Mouse (Mus musculus) heart, embryonic 15.5 days (tissue): ENCODE data around the gene Afap1. TPM values are rescaled to one million over a fixed set of nuclear protein-coding genes. Genes with fewer than 3 reads are reported as not detected.
A peak's percentile ranks its signal among the peaks of the same experiment; 100 is the strongest.

ENCODE experiments used
- ATAC-seq: fragments of 200-750 bp; cut with Nextera tagmentation; replicated peaks from 2 replicates; pipeline ENCODE4 v1.8.0; 2017; ENCODE audit warnings: low read depth, moderate TSS enrichment; ENCODE audit not compliant: insufficient number of reproducible peaks, insufficient read depth, low FRiP score
- H3K27ac ChIP-seq: fragments of 300-500 bp; sonication (generic); 2 replicates; pipeline ENCODE4 v1.5.1; 2015; ENCODE audit warnings: mild to moderate bottlenecking, inconsistent platforms
- H3K27me3 ChIP-seq: fragments of 300-500 bp; sonication (generic); 2 replicates; pipeline ENCODE4 v1.6.1; 2015; ENCODE audit warnings: inconsistent platforms
- H3K36me3 ChIP-seq: fragments of 300-500 bp; sonication (generic); 2 replicates; pipeline ENCODE4 v1.6.1; 2015; ENCODE audit warnings: mild to moderate bottlenecking, inconsistent platforms
- H3K4me1 ChIP-seq: fragments of 300-500 bp; sonication (generic); replicated peaks from 2 replicates; pipeline ENCODE4 v1.6.1; 2015; ENCODE audit warnings: inconsistent platforms
- H3K4me2 ChIP-seq: fragments of 300-500 bp; sonication (generic); 2 replicates; pipeline ENCODE4 v1.6.1; 2015; ENCODE audit warnings: inconsistent platforms, mild to moderate bottlenecking, moderate library complexity
- H3K4me3 ChIP-seq: fragments of 300-500 bp; sonication (generic); 2 replicates; pipeline ENCODE4 v1.5.1; 2015; ENCODE audit warnings: mild to moderate bottlenecking, inconsistent platforms
- H3K9ac ChIP-seq: fragments of 300-500 bp; sonication (generic); 2 replicates; pipeline ENCODE4 v1.6.1; 2015; ENCODE audit warnings: mild to moderate bottlenecking, inconsistent platforms
- H3K9me3 ChIP-seq: fragments of 300-500 bp; sonication (generic); replicated peaks from 2 replicates; pipeline ENCODE4 v1.6.1; 2016; ENCODE audit warnings: inconsistent platforms
- WGBS: fragments of 180-500 bp; shearing (Covaris S2); methylation state at CpG from one replicate; pipeline ENCODE4 v1.1.7; 2015; ENCODE audit warnings: mixed read lengths; 5-methylcytosine and 5-hydroxymethylcytosine counted together
- polyA plus RNA-seq: library from polyadenylated mRNA; unstranded; fragments of >200 nt; fragmentation: Nextera tagmentation; extraction: Ambion mirVana; gene quantifications from 2 replicates; pipeline ENCODE4 v1.2.1, GENCODE M21; 2015

Gene Afap1
- polyA plus RNA-seq, 1 experiment from 2014 or later: 22.6 TPM

DNA sequence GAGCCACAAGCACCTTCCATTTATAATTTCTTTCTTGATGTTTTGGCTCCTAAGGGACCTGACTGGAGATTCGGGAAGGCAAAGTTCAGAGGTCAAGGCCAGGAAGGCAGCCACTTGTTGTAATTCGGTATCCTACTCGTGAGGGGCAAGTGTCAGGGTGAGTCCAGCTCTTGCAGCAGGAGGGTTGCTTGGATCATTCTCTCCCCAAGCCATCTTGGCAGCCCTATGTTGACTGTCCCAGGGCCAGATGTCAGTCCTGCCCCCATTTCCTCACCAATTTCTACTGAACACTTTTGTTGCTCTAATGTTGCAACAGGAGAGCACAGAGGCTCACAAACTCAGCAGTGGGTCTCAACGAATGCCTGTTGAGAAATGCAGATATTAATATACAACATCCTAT, 5.0 kb downstream of the Afap1 start:
- 62% methylated on average over 4 of the region's 4 CpGs for WGBS
- Histone ChIP-seq H3K36me3 (no peaks in the 10 kb centered on the region), H3K4me3 (no peak overlapping the region)

DNA sequence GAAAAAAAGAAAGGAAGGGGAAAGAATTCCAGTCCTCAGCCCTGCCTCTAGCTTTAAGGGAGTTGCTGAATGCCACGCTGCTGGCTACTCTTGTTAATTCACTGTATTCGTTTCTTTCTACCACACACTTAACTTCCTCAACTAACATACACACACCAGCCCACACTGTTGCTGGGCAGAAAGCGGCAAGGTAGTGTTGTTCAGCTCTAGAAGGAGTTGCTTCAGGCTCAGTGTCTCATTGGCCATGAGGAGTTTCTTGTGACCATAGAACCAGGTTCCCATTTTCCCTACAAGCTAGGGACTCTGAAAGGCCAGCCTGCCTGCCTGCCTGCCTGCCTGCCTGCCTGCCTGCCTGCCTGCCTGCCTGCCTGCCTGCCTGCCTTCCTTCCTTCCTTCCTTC, 5.9 kb downstream of the Afap1 start:
- no peak overlapping the region for H3K4me3 ChIP-seq
- H3K4me2 ChIP-seq: no peak overlapping the region
- ATAC-seq: no peak
- H3K9me3 ChIP-seq: no peaks in the 10 kb centered on the region
- H3K27ac ChIP-seq: 0 out of 2 replicates have a peak overlapping the region, but pooled peaks have one; percentile 3
- H3K4me1 ChIP-seq: peaks cover 75% of the 10 kb centered on the region
- no peaks in the 10 kb centered on the region for H3K27me3 ChIP-seq
- no peaks in the 10 kb centered on the region for H3K36me3 ChIP-seq
- no peak overlapping the region for H3K9ac ChIP-seq
- 81% methylated on average over 3 of the region's 3 CpGs for WGBS

More for the DNA sequence above, 5.0 kb downstream of the Afap1 start:
- no peak overlapping the region for H3K9ac ChIP-seq
- H3K4me2 ChIP-seq: no peak overlapping the region
- H3K9me3 ChIP-seq: no peaks in the 10 kb centered on the region
- H3K27ac ChIP-seq: no peak overlapping the region
- no peaks in the 10 kb centered on the region for H3K27me3 ChIP-seq
- no peak for ATAC-seq
- peaks cover 66% of the 10 kb centered on the region for H3K4me1 ChIP-seq

- Histone ChIP-seq H3K9ac (peak overlapping the region; percentile 7; the same call in 1 of the 2 replicates), H3K4me2 (peak overlapping the region; percentile 44; the same call in 1 of the 2 replicates), H3K27ac (peak overlapping the region; percentile 78), H3K4me1 (peaks cover 79% of the 10 kb centered on the region), H3K4me3 (no peak overlapping the region), H3K9me3 (no peaks in the 10 kb centered on the region), H3K27me3 (no peaks in the 10 kb centered on the region), H3K36me3 (no peaks in the 10 kb centered on the region)
- WGBS: 18% methylated on average over 10 of the region's 10 CpGs
- peak; percentile 5; the same call in 1 of the 2 replicates for ATAC-seq
Measured at GRCm38 (mm10) chr5:35900401-35901225, 7.5 kb downstream of the Afap1 start.

- Histone ChIP-seq H3K9ac (no peak overlapping the region), H3K27me3 (no peaks in the 10 kb centered on the region), H3K4me1 (peaks cover 78% of the 10 kb centered on the region), H3K4me3 (no peak overlapping the region), H3K27ac (peak overlapping the region; percentile 78), H3K36me3 (no peaks in the 10 kb centered on the region), H3K4me2 (peak overlapping the region; percentile 44), H3K9me3 (no peaks in the 10 kb centered on the region)
- peak; percentile 75 for ATAC-seq
- WGBS: 29% methylated on average over 12 of the region's 12 CpGs
Measured at GRCm38 (mm10) chr5:35901226-35901809, 8.2 kb downstream of the Afap1 start.

DNA sequence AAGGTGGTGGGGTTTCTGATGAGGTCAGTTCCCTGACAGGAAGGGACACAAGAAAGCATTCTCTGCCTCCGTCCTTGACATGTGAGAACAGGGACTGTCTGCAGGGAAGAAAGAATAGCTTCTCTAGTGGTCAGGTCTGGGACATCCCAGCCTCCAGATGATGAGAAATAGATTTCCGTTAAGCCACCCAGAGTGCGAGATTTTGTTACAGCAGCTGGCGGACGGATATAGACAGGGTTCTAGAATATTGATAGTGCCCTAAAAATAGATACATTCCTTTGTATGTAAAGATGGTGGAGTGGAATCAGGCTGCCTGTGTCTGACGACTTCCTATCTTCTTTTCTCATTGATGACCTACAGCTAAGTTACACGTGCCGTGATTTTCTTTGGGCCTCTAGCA, 10.3 kb downstream of the Afap1 start:
- H3K4me3 ChIP-seq: no peak overlapping the region
- peaks cover 81% of the 10 kb centered on the region for H3K4me1 ChIP-seq
- H3K9me3 ChIP-seq: no peaks in the 10 kb centered on the region
- ATAC-seq: no peak
- no peaks in the 10 kb centered on the region for H3K27me3 ChIP-seq
- H3K36me3 ChIP-seq: no peaks in the 10 kb centered on the region
- peak overlapping the region; percentile 27 for H3K4me2 ChIP-seq
- no peak overlapping the region for H3K9ac ChIP-seq
- WGBS: 28% methylated on average over 8 of the region's 8 CpGs
- peak overlapping the region; percentile 65 for H3K27ac ChIP-seq

GRCm38 (mm10) chr5:35905283-35905682, 12.2 kb downstream of the Afap1 start:
- Histone ChIP-seq H3K36me3 (no peaks in the 10 kb centered on the region), H3K4me1 (peaks cover 89% of the 10 kb centered on the region), H3K9ac (no peak overlapping the region; the same call in 1 of the 2 replicates), H3K4me3 (no peak overlapping the region), H3K4me2 (peak overlapping the region; percentile 37), H3K9me3 (no peaks in the 10 kb centered on the region), H3K27ac (peak overlapping the region; percentile 74), H3K27me3 (no peaks in the 10 kb centered on the region)
- no peak; the same call in 1 of the 2 replicates for ATAC-seq
- 38% methylated on average over 8 of the region's 8 CpGs for WGBS

- H3K9ac ChIP-seq: no peak overlapping the region
- ATAC-seq: no peak
Measured at GRCm38 (mm10) chr5:35907090-35907489, 14.0 kb downstream of the Afap1 start.

GRCm38 (mm10) chr5:35907633-35908426, 14.7 kb downstream of the Afap1 start:
- H3K27me3 ChIP-seq: no peaks in the 10 kb centered on the region
- H3K27ac ChIP-seq: peak overlapping the region; percentile 87
- ATAC-seq: peak; percentile 69
- no peak overlapping the region for H3K4me3 ChIP-seq
- H3K9me3 ChIP-seq: no peaks in the 10 kb centered on the region
- H3K4me1 ChIP-seq: peaks cover 73% of the 10 kb centered on the region
- peak overlapping the region; percentile 41 for H3K4me2 ChIP-seq
- 21% methylated on average over 15 of the region's 15 CpGs for WGBS
- no peaks in the 10 kb centered on the region for H3K36me3 ChIP-seq
- H3K9ac ChIP-seq: peak overlapping the region; percentile 29

More at GRCm38 (mm10) chr5:35907090-35907489, 14.0 kb downstream of the Afap1 start:
- peaks cover 76% of the 10 kb centered on the region for H3K4me1 ChIP-seq
- 64% methylated on average over 4 of the region's 4 CpGs for WGBS
- no peaks in the 10 kb centered on the region for H3K36me3 ChIP-seq
- H3K27ac ChIP-seq: peak overlapping the region; percentile 87
- no peaks in the 10 kb centered on the region for H3K9me3 ChIP-seq
- H3K4me3 ChIP-seq: no peak overlapping the region
- no peak overlapping the region for H3K4me2 ChIP-seq
- H3K27me3 ChIP-seq: no peaks in the 10 kb centered on the region

DNA sequence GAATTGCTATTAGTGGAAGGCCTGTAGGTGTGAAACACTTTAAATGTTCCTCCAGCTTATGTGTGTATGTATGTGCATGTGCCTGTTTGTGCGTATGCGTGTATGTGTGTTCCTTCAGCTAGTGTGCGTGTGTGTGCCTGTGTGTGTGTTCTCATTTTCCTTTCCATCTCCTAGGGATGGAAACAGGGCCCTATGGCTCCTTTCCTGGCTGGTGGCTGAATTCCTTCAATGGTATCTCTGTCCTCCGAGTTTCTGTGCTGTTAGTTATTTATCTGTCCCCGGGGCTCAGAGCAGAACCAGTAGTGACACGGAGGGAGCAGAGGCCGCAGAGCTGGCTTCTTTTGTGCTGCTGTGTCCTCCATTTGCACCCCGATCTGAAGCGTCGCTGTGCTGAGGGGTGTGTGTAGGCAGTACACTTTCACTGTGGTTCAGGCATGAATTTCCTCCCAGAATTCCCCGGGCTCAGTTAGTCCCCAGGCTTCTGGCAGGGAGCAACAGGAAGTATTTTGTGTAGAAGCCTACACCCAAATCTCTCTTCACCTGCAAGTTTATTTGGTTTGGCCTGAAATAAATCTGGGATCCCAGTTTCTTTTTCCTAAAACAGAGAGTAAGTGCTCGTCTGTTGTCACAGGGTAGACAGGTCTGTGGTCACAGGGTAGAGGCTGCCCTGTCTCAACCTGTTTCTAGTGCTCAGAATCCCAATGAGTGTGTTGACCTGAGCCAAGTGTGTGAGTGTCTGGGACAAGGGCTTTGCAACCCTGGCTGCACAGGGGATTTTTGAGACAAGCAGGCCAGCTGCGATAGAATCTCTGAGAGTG, 15.7 kb downstream of the Afap1 start:
- Histone ChIP-seq H3K9ac (peak overlapping the region; percentile 29; the same call in 1 of the 2 replicates), H3K27me3 (no peaks in the 10 kb centered on the region), H3K27ac (peak overlapping the region; percentile 87), H3K36me3 (no peaks in the 10 kb centered on the region), H3K4me1 (peaks cover 66% of the 10 kb centered on the region), H3K4me2 (peak overlapping the region; percentile 41), H3K9me3 (no peaks in the 10 kb centered on the region), H3K4me3 (no peak overlapping the region)
- ATAC-seq: no peak; the same call in 1 of the 2 replicates
- WGBS: 29% methylated on average over 13 of the region's 13 CpGs

- peaks cover 65% of the 10 kb centered on the region for H3K4me1 ChIP-seq
- H3K4me2 ChIP-seq: no peak overlapping the region
- H3K4me3 ChIP-seq: no peak overlapping the region
- H3K9me3 ChIP-seq: no peaks in the 10 kb centered on the region
- WGBS: 71% methylated on average over 12 of the region's 12 CpGs
- no peak overlapping the region; the same call in 1 of the 2 replicates for H3K9ac ChIP-seq
- no peak for ATAC-seq
- no peaks in the 10 kb centered on the region for H3K36me3 ChIP-seq
- H3K27ac ChIP-seq: peak overlapping the region; percentile 55
- H3K27me3 ChIP-seq: no peaks in the 10 kb centered on the region
Measured at GRCm38 (mm10) chr5:35915629-35916300, 22.6 kb downstream of the Afap1 start.
